Mouse (Mus musculus): ENCODE data around the gene Oser1. TPM values are rescaled to one million over a fixed set of nuclear protein-coding genes. Genes with fewer than 3 reads are reported as not detected.

Gene Oser1
- polyA plus RNA-seq, 1 experiment from 2014 or later: 96.5 TPM

DNA sequence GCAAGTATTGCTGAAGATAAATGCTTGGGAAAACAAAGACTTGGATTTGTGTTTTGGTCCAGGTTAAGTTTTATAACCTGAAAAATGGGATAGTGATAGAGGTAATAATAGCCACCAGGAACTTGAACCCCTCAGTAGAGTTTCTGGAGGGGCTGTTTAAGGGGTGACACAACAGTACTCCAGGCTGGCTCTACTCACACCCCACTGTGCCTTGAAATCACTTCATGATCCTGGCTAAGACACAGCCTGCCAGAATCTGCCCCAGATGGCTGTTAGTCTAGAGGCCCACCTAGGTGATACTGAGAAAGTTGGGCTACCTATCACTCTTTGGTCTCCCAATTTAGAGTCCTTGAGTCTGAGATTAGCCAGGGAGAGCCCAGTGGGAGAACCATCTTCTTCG is 15.0 kb upstream of the Oser1 start:
- Histone ChIP-seq H3K27me3 (peaks cover 40% of the 10 kb centered on the region), H3K36me3 (no peaks in the 10 kb centered on the region), H3K4me2 (replicated peaks) (no peak overlapping the region), H3K4me1 (peaks cover 10% of the 10 kb centered on the region), H3K4me3 (no peak overlapping the region), H3K27ac (no peak overlapping the region), H3K9me3 (no peaks in the 10 kb centered on the region), H3K9ac (no peak overlapping the region)
- 48% methylated on average over 1 of the region's 1 CpGs for whole genome bisulfite sequencing
- no peak for ATAC-seq (ENCODE audit: low FRiP score, low read depth)

DNA sequence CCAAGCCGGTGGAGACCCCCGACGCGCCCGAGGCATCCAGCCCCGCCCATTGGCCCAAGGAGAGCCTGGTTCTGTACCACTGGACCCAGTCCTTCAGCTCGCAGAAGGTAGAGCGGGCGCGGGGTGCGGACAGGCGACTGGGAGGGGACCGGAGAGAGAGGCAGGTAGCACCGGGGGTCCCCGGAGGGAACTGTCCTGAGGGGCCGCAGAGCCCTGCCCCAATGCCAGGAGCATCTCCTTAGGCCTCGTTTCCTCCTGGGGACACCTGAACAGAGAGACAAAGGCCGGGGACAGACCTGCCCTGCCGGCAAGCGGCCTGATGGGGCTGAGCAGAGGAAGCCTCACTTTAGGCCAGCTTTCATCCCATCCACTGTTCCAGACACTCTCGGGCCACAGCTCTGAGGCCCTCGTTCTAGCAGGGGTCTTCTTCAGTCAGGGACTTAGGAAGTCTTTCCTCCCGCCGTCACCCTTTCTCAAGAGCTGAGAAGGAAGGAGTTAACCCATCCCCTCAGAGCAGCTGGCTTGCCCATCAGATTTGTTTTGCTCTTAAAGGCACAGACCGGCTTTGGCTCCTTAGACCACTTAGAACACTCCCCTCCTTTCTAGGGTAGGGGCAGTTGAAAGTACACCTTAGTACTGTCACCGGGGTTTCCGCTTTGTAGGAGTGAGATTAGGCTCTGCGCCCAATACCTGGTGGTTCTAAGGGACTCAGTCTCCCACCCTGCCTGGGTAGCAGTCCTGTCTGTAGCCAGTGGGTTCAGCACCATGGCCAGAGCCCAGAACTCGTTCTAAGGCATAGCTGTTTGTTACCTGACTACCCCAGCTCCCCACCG is 14.3 kb upstream of the Oser1 start:
- H3K4me2 ChIP-seq (replicated peaks): peak overlapping the region; percentile 52
- no peak overlapping the region for H3K27ac ChIP-seq
- H3K36me3 ChIP-seq: no peaks in the 10 kb centered on the region
- no peaks in the 10 kb centered on the region for H3K9me3 ChIP-seq
- WGBS: 1% methylated on average over 30 of the region's 30 CpGs
- peaks cover 10% of the 10 kb centered on the region for H3K4me1 ChIP-seq
- H3K27me3 ChIP-seq: peaks cover 40% of the 10 kb centered on the region
- ATAC-seq (ENCODE audit: low FRiP score, low read depth): no peak
- H3K4me3 ChIP-seq: peak overlapping the region; percentile 24
- H3K9ac ChIP-seq: no peak overlapping the region

DNA sequence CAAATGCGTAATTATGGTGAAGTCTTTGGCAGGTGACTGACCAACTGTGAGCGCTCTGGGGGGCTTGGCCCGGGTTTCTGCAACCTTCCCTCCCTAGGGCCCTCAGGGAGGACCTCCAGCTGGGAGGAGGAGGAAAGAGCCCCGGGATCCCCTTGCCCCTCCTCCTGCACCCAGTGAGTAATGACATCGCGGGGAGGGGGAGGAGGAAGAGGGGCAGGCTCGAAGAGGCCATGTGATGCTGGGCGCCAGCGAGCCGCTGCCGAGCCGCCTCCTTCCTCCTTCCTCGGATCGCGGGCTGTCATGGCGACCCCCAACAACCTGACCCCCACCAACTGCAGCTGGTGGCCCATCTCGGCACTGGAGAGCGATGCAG is 13.7 kb upstream of the Oser1 start, which contains the start of gene Gdap1l1:
Gene Gdap1l1 (plus strand): TSS at position 231 of the 373 bp plus-strand sequence.
- under 1% methylated on average over 16 of the region's 18 CpGs for WGBS
- Histone ChIP-seq H3K4me2 (replicated peaks) (peak within 1 kb of the TSS; percentile 52), H3K4me1 (peaks cover 10% of the 10 kb centered on the region)

DNA sequence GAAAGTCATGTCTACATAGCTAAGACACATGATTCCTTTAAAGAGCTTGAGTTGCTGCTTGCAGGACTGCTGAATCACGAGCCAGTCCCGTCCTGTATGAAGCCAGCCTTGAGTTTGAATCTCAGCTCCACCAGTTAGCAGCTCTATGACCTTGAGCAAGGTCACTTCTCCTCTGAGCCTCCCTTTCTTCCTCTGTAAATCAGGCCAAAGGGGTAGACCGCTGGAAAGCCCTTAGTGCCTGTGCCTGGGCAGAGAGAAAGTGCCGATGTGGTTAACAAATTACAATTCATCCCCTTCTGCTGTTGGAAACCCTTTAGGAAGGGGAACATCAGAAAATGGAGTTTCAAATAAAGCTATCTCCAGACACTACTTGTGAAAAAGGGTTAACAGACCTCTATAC is 13.3 kb upstream of the Oser1 start:
- Histone ChIP-seq H3K4me3 (no peak overlapping the region), H3K9me3 (no peaks in the 10 kb centered on the region), H3K4me1 (peaks cover 10% of the 10 kb centered on the region), H3K4me2 (replicated peaks) (no peak overlapping the region), H3K36me3 (no peaks in the 10 kb centered on the region), H3K27ac (no peak overlapping the region), H3K9ac (no peak overlapping the region), H3K27me3 (peaks cover 40% of the 10 kb centered on the region)
- ATAC-seq (ENCODE audit: low FRiP score, low read depth): no peak
- 34% methylated on average over 4 of the region's 4 CpGs for WGBS

More for the DNA sequence above, 13.7 kb upstream of the Oser1 start, which contains the start of gene Gdap1l1:
- ATAC-seq (ENCODE audit: low FRiP score, low read depth): no peak
- no peaks in the 10 kb centered on the region for H3K9me3 ChIP-seq
- H3K9ac ChIP-seq: no peak within 1 kb of the TSS
- no peak within 1 kb of the TSS for H3K27ac ChIP-seq
- peak within 1 kb of the TSS; percentile 24 for H3K4me3 ChIP-seq
- no peaks in the 10 kb centered on the region for H3K36me3 ChIP-seq
- H3K27me3 ChIP-seq: peaks cover 40% of the 10 kb centered on the region

DNA sequence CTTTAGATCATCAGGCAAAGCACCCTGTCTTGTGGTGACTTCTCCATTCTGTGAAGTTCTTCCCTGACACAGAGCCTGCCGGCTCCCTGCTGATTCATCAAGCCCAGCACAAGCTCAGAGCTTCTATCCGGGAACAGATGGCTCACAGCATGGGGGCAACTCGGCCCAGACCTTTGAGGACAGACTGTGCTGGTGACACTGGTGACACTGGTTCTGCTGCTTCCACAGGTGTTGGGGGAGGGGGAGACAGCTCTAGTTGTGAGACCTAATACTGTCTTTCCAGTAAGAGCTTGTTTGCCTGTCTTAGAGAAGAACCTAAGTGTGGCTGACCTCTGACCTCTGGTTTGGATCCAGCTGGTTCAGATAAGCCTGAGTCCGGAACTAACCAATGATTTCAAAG is 9.5 kb upstream of the Oser1 start:
- H3K27ac ChIP-seq: no peak overlapping the region
- no peak overlapping the region for H3K4me3 ChIP-seq
- no peaks in the 10 kb centered on the region for H3K9me3 ChIP-seq
- ATAC-seq (ENCODE audit: low FRiP score, low read depth): no peak
- WGBS: 14% methylated on average over 4 of the region's 4 CpGs
- H3K4me2 ChIP-seq (replicated peaks): no peak overlapping the region
- peaks cover 24% of the 10 kb centered on the region for H3K27me3 ChIP-seq
- H3K9ac ChIP-seq: no peak overlapping the region
- peaks cover 8% of the 10 kb centered on the region for H3K4me1 ChIP-seq
- no peaks in the 10 kb centered on the region for H3K36me3 ChIP-seq

DNA sequence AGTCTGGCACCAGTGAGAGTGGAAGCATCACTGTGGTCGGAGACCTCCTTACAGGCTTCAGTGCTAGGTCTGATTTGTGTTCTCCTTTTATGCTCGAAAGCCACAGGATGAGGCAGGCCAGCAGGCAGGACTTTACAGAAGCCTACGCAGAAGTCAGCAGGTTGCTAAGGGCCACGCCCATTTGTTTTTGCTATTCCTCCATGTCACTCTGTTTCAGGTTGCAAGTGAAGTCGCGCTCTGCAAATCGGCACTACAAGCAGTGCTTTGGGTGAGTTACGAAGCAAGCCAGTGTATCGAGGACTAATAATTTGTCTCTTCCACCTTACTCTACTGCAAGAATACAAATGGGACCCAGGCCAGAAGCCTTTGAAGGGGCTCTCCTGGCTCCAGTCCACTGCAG is 6.8 kb upstream of the Oser1 start:
- Histone ChIP-seq H3K27me3 (no peaks in the 10 kb centered on the region), H3K9me3 (no peaks in the 10 kb centered on the region), H3K4me3 (no peak overlapping the region), H3K4me1 (no peaks in the 10 kb centered on the region), H3K4me2 (replicated peaks) (no peak overlapping the region), H3K27ac (no peak overlapping the region), H3K36me3 (no peaks in the 10 kb centered on the region), H3K9ac (no peak overlapping the region)
- 83% methylated on average over 9 of the region's 9 CpGs for WGBS
- ATAC-seq (ENCODE audit: low FRiP score, low read depth): no peak

DNA sequence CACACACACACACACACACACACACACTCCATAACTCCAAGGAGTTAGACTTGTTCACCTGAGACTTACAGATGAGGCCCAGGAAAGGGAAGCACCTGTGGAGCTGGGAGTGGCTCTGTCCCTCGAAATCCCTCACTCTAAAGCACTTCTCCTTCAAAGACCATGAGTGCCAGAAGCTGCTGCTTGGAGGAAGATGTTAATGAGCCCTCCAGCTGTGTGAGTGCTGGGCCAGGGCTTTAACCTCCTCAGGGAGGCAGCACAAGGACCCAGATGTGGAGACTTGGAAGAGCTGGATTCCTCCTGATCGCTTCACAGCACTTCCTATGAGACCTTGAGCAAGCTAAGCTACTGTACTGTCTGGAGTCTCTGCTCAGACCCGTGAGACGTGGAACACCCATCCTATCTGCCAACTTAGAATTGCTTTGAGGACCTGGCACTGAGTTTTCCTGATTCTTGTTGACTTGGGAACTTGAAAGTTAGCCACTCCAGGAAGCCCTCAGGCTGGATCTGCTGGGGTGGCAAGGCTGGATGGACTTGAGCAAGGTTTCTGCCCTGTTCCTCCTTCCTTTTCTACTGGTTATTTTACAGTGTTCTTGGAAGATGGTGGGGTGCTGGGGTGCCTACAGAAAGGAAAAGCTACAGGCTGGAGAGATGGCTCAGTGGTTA is 4.0 kb upstream of the Oser1 start:
- Histone ChIP-seq H3K27ac (no peak overlapping the region), H3K4me1 (no peaks in the 10 kb centered on the region), H3K4me3 (no peak overlapping the region), H3K4me2 (replicated peaks) (no peak overlapping the region), H3K27me3 (no peaks in the 10 kb centered on the region), H3K36me3 (no peaks in the 10 kb centered on the region), H3K9ac (no peak overlapping the region), H3K9me3 (no peaks in the 10 kb centered on the region)
- WGBS: 25% methylated on average over 4 of the region's 4 CpGs
- no peak for ATAC-seq (ENCODE audit: low FRiP score, low read depth)

DNA sequence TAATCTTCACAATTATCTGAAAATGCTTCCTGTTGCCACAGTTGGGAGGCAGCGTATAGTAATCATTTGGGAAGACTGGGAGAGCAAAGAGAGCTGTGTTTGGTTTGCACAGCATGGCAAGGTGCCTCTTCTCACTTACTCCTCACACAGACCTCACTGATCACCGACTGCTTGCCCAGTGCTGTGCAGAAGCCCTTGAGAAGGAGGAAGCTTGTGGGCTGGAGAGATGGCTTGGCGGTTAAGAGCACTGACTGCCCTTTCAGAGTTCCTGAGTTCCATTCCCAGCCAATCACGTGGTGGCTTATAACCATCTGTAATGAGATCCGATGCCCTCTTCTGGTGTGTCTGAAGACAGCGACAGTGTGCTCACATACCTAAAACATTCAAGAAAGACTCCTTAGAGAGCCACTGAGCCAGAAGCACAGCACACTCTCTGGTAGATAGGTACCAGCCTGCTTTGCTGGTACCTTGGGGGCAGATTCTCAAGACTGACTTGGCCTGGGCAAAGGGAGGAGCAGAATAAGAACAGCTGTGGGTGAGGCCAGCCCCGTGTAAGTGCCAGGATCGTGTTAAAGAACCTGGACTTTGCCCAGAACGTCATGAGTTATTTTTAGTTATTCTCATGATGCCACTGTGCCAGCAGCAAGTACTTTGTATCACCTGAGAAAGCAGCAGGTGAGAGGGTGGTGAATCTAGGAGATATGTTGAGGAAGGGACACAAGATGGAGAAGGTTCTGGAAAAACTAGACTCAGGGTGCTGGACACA is 1.4 kb downstream of the Oser1 start:
- Histone ChIP-seq H3K27ac (no peak overlapping the region), H3K9me3 (no peaks in the 10 kb centered on the region), H3K4me2 (replicated peaks) (no peak overlapping the region), H3K4me1 (peaks cover 16% of the 10 kb centered on the region), H3K27me3 (no peaks in the 10 kb centered on the region), H3K9ac (no peak overlapping the region), H3K4me3 (no peak overlapping the region), H3K36me3 (no peaks in the 10 kb centered on the region)
- whole genome bisulfite sequencing: 85% methylated on average over 9 of the region's 9 CpGs
- no peak for ATAC-seq (ENCODE audit: low FRiP score, low read depth)

DNA sequence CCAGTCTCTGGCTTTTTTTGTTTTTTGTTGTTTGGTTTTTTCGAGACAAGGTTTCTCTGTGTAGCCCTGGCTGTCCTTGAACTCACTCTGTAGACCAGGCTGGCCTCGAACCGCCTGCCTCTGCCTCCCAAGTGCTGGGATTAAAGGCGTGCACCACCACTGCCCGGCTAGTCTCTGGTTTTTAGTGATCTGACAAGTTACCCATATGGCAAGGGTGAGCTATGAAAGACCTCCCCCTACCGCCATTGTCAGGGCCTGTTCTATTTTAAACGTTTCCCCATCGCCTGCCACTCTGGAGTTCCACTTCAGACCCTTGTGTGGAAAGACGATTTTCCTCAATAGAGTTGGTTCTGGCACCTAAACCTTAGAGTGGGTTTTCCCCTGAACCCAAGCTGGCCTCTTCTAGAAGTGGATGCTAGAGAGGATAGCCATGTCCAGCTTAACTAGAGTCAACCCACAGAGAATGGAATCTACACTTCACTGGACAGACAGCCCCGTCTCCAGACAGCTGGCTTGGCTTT is 4.1 kb downstream of the Oser1 start:
- peak overlapping the region; percentile 78 for H3K4me2 ChIP-seq (replicated peaks)
- H3K36me3 ChIP-seq: 0 out of 2 replicates have a peak, but pooled peaks cover under 1% of the 10 kb centered on the region
- peak overlapping the region; percentile 100 for H3K4me3 ChIP-seq
- H3K4me1 ChIP-seq: peaks cover 24% of the 10 kb centered on the region
- H3K27ac ChIP-seq: no peak overlapping the region
- no peaks in the 10 kb centered on the region for H3K27me3 ChIP-seq
- no peak for ATAC-seq (ENCODE audit: low FRiP score, low read depth)
- H3K9me3 ChIP-seq: no peaks in the 10 kb centered on the region
- H3K9ac ChIP-seq: peak overlapping the region; percentile 73
- WGBS: 39% methylated on average over 10 of the region's 10 CpGs

DNA sequence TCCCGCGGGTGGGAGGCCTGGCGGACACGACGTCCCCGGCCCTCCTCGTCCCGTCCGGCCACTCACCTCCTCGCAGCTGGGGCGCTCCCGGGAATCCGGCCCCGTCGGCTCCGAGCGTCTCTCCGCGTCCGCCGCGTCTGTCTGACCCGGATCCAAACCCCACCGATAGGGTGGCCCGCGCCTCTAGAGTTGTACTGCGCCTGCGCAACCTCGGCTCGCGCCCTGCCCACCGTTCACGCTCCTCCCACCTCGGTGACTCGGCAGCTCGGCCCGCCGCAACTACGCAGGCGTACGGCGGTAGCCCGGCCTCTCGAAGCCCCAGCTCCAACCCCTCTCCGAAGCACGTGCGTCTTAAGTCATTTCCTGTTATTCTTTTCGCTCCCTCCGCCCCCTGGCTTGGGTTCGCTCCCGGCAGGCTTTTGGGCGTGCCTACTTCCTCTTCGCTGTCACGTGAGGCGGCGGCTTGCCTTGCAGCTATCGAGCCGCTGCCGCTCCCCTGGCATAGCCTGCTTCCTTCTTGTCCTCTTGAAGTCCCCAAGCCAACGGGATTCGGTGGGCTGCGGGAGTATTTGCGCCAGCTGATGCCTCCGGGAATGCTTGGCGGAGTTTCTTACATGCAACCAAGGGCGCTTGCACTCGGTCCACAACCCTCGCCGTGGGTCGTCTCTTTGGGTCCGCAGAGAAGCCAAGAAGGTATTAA is 5.0 kb downstream of the Oser1 start:
- H3K36me3 ChIP-seq: peaks cover 8% of the 10 kb centered on the region
- H3K9me3 ChIP-seq: no peaks in the 10 kb centered on the region
- peak overlapping the region; percentile 96 for H3K9ac ChIP-seq
- no peaks in the 10 kb centered on the region for H3K27me3 ChIP-seq
- peak; percentile 100 for ATAC-seq (ENCODE audit: low FRiP score, low read depth)
- H3K4me2 ChIP-seq (replicated peaks): peak overlapping the region; percentile 86
- peaks cover 24% of the 10 kb centered on the region for H3K4me1 ChIP-seq
- peak overlapping the region; percentile 67 for H3K27ac ChIP-seq
- WGBS: under 1% methylated on average over 60 of the region's 71 CpGs
- H3K4me3 ChIP-seq: peak overlapping the region; percentile 100

DNA sequence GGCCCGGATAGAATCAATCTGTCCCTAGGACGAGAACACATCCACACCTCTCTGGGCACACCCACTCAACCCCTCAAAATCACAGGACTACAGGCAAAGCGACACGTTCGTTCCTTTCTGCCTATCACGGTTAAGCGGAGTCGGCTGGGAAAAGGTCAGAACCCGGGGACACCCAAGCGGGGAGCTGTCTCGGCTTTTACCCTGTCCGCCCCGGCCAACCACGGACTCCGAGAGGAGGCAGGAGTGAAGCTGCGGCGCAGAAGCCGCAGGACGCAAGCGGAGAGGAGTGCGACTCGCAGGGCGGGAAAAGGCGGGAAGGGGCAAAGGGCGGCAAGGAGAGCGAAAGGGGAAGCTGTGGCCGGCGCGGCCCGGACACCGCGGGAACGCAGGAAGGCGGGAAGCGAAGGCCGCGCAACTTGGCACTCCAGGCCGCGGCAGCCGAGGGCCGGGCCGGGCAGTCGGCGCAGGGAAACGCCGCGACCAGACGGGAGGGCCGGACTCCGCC is 5.6 kb downstream of the Oser1 start:
- H3K9ac ChIP-seq: peak overlapping the region; percentile 96
- H3K36me3 ChIP-seq: peaks cover 13% of the 10 kb centered on the region
- H3K4me1 ChIP-seq: peaks cover 24% of the 10 kb centered on the region
- peak overlapping the region; percentile 86 for H3K4me2 ChIP-seq (replicated peaks)
- peak overlapping the region; percentile 100 for H3K4me3 ChIP-seq
- ATAC-seq (ENCODE audit: low FRiP score, low read depth): no peak; the same call in 1 of the 2 replicates
- H3K27me3 ChIP-seq: no peaks in the 10 kb centered on the region
- H3K9me3 ChIP-seq: no peaks in the 10 kb centered on the region
- peak overlapping the region; percentile 67 for H3K27ac ChIP-seq
- under 1% methylated on average over 50 of the region's 50 CpGs for WGBS
